Mouse (Mus musculus) left cerebral cortex, adult 18-20 months (tissue): ENCODE measurements at regions not wholly inside any gene's neighbourhood (a gene's known extent, or its start where the extent isn't known, plus 50 kb on each side); places are given as distances from the start of the nearest gene placed in this dataset.

Experiments
- DNase-seq, 2 experiments: peaks; one replicate each; pipeline ENCODE4 v3.0.0; 2021 to 2022; ENCODE audit warnings: low spot score in 2 of 2, mixed read lengths in 1 of 2

DNA sequence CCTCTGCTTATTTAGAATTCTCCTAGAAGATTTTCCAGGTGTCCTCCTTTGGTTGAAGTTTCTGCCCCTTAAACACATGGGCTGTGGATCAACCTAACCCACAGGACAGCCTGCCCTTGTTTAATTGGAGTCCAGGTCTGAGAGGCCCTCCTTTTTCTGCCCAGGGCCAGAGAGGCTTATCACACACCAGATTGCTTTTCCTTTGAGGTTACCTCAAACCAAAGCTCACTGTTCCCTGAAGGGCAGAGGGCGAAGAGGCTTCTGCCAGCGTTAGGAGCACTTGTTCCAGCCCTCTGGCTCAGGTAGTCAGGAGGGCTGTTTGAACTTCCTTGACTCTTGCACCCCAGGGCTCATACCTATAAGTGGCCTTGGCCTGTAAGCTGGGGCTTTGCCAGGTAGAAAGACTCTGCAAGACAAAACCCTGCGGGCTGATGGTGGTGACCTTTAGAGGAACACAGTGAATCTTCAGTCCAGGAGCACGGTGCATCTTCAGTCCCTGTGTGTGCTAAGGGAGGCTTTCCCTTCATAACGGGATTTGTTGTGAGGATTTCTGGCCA, 81.1 kb upstream of the Plcl2 start:
- no peak for DNase-seq

DNA sequence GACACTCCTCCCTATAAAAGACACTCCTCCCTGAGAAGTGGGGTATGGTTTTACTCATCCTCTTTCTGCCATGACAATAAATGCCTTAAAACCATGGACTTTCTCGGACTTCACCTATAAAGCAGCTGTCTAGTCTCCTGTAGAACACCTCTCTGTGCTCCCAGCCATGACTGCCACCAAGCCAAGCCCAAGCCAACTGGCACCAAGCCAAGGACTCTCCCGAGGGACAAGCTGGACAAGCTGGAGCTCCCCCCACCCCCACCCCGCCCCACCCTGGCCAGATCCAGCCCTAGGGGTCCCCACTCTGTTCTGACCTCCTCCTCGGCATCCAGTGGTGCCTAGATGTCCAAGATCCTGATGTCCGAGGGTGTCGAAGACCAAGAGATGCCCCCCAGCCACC, 76.6 kb upstream of the Plcl2 start:
- no peak for DNase-seq

DNA sequence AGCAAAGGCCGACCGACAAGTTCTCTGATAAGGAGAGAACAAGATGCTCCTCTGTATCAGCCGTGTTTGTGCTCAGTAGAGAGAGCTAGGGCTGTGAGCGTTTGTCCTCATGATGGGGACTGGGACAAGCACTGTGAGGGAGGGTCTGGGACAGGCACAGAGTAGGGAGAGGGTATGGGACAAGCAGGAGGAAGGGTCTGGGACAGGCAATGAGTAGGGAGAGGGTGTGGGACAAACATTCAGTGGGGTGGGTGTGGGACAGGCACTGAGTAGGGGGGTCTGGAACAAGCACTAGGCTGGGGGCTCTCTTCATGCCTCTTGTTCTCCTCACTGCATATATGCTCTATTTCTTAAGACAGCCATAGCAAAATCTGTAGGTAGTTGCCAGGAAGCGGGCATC, 70.2 kb upstream of the Plcl2 start:
- no peak for DNase-seq

- no peak for DNase-seq
Measured at GRCm38 (mm10) chr17:50439365-50439764, 69.8 kb upstream of the Plcl2 start.

GRCm38 (mm10) chr17:50442062-50442461, 67.1 kb upstream of the Plcl2 start:
- DNase-seq = no peak

DNA sequence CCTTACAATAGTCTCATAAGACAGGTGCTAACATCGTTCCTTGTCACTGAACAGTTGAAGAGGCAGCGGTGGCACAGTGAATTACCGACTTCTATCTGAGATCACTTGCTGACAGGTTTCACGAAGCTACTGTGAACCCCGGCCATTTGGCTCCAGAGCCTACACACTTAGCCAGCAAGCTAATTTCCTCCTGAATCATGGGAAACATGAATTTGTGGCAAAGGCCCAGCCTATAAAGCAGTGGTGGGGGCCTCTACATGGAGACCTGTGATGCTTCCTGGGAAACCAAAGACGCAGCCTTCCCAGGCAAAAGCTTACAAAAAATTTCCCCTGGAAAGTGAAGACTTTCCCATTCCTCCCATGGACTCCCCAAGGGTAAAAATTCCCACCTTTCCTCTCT, 66.3 kb upstream of the Plcl2 start:
- no peak for DNase-seq

GRCm38 (mm10) chr17:50443376-50444022, 65.7 kb upstream of the Plcl2 start:
- no peak for DNase-seq

- DNase-seq = no peak
Measured at GRCm38 (mm10) chr17:50444023-50444389, 65.2 kb upstream of the Plcl2 start.

GRCm38 (mm10) chr17:50448693-50449092, 60.5 kb upstream of the Plcl2 start:
- DNase-seq = no peak

DNA sequence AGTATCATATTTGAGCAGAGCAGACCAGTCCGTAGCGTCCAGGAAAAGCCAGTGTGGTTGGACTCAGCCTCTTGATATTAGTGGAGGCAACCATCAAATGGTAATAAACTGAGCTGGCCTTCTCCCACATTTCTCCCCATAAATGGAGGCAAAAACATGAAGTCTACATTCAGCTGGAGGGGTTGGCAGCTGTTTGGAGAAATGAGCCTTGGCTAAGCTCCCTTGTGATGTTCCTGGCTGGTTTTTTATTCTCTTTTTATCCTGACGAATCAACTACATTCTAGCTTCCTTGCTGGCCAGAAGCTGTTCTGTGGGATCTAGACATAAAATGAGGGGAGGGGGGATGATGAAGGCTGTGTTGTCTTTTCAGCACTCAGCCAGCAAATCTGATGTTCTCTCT, 57.6 kb upstream of the Plcl2 start:
- no peak for DNase-seq

DNA sequence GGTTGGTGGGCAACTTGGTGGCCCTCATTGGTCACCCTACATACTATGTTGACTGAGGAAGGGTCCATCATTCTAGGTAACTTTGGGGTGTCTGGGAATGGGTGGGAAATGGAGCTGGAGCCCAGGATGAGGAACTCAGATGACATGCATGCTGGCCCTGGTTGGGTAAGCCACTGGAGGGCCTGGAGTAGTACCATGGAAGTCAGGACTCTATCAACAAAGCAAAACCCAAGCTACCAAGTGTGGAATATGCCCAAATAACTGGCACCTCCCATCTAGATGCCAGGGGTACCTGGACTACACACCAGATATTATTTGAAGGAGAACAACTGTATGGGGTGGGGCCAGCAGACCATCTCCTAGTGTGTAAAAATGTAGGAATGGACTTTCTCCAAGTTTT, 55.7 kb upstream of the Plcl2 start:
- no peak for DNase-seq

DNA sequence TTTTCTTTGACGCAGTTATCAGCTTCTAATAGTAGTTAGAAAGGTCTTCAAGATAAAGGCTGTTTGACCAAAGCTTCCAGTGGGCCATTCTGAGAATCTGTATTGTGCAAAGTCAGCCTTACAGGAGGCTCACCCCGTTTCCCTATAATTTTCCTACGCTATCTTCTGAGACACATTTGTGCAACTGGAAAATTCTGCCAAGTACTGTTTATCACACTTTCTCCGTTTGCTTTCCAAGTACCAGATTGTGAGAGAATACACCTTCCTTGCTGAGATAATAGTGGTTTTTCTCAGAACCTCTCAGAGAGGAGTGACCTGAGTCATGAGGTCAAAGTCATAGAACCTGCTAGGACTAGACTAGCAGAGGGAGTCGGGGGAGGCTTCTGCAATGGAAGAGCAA, 55.2 kb upstream of the Plcl2 start:
- DNase-seq = no peak

DNA sequence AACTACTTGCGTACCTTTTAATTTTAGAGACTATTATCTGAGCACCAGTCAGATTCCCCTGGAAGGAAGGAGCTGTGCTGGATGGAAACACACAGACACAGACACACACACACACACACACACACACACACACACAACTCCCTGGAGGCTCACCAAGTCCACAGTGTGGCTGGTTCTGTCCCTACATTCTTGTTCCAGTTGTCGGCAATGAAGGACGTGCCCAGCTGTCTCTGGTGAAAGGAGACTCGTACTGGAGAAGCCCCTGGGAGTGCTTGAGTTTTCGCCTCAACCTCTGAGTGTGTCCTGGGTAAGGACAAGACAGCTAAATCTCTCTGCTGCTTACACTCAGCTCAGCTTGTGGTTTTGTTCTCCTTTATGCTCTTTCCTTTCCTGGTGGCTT, 54.3 kb upstream of the Plcl2 start:
- DNase-seq = no peak

DNA sequence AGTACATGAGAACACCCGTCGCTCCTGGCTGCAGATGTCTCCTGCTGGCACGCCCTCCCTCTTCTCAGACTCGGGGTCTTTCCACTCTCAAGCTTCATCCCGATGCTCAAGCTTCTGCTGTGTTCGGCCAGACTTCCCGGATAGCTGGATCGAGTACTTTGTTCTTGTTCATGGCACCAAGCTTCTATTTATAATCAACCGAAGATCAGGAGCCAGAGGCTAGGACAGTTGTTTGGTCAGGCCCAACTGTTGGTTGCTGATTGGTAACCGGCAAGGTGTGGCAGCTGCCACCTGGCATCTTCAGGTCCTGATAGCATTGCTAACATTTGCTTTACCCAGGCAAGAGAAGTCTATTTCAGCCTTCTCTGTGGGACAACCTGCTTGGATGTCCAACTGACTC, 53.5 kb upstream of the Plcl2 start:
- no peak for DNase-seq

- DNase-seq = no peak
Measured at GRCm38 (mm10) chr17:50457053-50457697, 52.0 kb upstream of the Plcl2 start.

DNA sequence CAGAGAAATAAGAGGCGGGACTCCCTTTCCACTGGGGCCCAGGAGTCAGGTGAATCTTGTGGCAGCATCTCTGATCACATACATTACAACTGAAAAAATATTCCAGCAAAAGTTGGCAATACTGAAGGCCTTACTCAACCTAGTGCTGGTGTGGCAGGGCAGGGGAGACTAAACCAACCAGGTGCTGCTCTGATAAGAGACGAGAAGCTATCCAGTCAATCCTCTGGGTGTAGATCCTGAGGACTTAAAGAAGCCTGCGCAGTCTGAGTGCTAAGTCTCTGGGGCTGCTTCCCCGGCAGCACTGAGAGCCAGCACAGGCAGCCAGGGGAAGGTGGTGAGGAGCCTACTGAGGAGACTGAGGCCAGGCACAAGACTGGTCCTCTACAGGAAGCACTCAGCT, 51.0 kb upstream of the Plcl2 start:
- DNase-seq = no peak
